Mouse (Mus musculus) R1 (cell line): ENCODE data around the gene Abcd1.

Experiments used
- DNase-seq: peaks from one replicate; pipeline ENCODE4 v3.0.0-alpha.2; 2018; ENCODE audit warnings: low read depth, low spot score

Gene Abcd1

GRCm38 (mm10) chrX:73716109-73716661, at the start of gene Abcd1, which contains the start of gene Bcap31:
Abcd1 (plus strand) TSS chrX:73716597.
Bcap31 (minus strand) TSS chrX:73716175.
- DNase-seq, result peak; percentile 99

- DNase-seq, result peak; percentile 83
Observed at GRCm38 (mm10) chrX:73672031-73672431, 44.4 kb upstream of the Abcd1 start.

- peak; percentile 72 for DNase-seq
Observed at GRCm38 (mm10) chrX:73672879-73673618, 43.3 kb upstream of the Abcd1 start, which contains the start of gene Slc6a8. Slc6a8 (plus strand) TSS chrX:73673150.

DNA sequence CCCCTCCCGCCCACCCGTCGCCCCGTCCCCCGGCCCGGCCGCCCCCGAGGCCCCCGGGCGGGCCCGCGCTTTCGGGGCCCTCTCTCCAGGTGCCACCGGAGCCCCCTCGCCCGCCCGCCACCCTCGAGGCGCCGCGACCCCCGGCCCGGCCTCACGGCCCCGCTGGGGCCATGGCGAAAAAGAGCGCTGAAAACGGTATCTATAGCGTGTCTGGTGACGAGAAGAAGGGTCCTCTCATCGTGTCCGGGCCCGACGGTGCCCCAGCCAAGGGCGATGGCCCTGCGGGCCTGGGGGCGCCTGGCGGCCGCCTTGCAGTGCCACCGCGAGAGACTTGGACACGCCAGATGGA, 42.8 kb upstream of the Abcd1 start:
- DNase-seq, result no peak

GRCm38 (mm10) chrX:73673968-73674661, 42.3 kb upstream of the Abcd1 start:
- no peak for DNase-seq

DNA sequence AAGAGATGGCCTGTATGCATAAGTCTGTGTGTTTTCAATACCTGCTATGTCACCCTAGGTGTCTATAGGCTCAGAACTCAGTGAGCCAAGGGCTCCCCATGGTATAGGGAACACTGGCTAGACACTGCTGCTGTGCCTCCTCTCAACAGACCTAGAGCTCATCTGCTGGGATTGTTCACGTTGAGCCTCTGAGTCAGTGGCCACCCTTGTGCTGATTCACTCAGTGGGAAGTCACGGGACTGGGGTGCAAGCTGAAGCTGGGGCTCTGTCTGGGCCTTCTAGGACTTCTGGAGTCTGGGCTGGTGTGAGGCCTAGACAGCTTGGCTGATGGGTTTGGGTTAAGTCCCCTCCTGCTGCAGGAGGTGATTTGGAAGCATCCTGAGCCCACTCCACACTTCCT, 41.2 kb upstream of the Abcd1 start:
- no peak for DNase-seq

DNA sequence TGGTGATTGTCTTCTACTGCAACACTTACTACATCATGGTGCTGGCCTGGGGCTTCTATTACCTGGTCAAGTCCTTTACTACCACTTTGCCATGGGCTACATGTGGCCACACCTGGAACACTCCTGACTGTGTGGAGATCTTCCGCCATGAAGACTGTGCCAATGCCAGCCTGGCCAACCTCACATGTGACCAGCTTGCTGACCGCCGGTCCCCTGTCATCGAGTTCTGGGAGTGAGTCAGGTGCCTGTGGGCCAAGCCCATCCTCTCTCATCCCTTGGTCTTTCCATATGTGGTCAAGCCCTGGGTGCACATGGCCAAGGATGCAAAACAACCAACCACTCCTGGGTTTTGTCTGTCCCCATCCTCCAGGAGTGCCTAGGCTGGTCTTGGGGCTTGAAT, 39.7 kb upstream of the Abcd1 start:
- DNase-seq, result no peak

GRCm38 (mm10) chrX:73684156-73684555, 32.2 kb upstream of the Abcd1 start:
- DNase-seq, result peak; percentile 53

DNA sequence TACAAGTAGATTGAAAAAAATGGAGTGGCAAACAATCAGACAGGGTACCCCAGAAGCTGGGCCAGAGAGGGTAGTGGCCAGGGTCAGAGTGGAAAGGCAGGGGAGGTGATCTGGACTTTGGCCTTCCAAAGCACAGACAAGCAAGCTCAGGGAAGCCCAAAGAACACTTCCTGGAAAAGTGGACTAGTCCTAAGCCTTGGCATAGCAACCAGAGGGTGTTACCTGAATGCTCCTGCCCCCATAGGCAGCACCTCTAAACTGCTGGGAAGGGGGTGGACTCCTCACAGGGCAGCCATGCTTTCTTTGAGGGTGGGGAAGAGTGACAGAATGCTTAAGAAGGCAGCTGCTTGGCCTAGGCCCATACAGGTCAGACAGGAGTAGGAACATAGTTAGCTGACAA, 31.4 kb upstream of the Abcd1 start:
- DNase-seq, result no peak

GRCm38 (mm10) chrX:73685629-73686028, 30.8 kb upstream of the Abcd1 start:
- DNase-seq, result peak; percentile 68

- peak; percentile 49 for DNase-seq
Observed at GRCm38 (mm10) chrX:73690917-73691629, 25.3 kb upstream of the Abcd1 start.

DNA sequence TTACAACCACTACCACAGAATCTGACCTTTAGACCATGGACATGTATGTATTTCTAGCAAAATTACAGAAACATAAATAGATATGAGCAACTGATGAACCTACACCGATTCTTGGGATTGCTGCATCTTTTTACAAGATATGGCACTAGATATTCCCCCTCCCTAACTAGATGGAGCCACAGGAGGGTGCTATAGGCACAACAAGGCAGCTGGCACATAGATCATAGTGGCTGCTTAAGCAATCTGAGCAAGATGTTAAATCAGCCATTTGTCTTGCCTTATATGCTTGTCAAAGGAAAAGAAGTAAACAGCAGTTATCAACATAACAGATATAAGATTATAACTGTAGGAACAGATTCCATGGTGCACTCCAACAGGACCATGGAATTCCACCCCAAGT, 15.9 kb upstream of the Abcd1 start:
- DNase-seq, result no peak

DNA sequence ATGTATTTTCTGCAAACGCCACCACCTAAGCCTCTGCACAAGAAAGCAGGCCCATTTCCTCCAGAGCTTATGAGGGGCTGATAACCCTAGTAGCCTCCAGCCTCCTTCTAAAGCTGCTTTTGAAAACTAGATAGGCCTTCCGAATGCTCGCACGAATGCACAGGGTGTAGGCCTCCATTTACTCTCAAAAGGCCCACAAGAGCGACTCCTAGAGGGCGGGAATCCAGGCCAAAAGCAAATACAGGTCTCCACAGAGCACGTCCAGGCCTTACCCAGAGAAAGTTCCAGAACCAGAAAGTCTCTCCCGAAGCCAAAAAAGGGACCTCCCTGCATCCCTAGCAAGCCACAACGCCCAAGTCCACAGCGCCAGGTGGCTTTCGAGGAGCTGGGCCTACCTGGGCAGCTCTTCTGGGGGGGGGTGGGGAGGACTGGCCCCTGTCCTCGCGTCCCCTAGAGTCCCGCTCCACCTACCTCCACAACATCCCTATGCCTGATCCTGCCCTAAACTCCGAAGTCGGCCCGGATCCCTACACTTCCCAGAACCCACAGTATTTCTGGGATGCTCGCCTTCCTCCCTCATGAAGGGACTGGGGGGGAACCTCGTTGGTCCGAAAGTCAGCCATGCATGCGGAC, 805 bp upstream of the Abcd1 start:
- DNase-seq, result peak; percentile 65

DNA sequence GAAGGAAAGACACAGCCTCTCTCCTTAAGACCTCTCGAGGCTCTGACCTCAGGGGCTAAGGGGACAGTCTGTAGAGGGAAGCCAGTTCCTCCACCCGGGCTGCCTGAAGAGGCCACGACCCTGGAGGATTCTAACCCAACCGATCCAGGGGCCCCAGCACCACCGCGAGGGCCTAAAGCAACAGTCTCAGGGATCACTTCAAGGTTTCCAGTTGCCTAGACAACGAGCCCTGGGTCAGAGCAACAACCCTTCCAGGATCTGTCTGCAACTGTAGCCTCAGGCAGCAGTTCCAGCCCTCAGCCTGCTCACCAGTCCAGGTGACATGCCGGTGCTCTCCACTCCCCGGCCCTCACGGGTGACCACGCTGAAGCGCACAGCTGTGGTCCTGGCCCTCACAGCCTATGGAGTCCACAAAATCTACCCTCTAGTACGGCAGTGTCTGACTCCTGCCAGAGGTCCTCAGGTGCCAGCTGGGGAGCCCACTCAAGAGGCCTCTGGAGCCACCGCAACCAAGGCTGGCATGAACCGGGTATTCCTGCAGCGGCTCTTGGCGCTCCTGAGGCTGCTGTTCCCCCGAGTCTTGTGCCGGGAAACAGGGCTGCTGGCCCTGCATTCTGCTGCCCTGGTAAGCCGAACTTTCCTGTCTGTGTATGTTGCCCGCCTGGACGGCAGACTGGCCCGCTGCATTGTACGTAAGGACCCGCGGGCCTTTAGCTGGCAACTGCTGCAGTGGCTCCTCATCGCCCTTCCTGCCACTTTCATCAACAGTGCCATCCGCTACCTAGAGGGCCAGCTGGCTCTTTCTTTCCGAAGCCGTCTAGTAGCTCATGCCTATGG, 530 bp downstream of the Abcd1 start:
- DNase-seq, result peak; percentile 85

- no peak for DNase-seq
Observed at GRCm38 (mm10) chrX:73717667-73718066, 1.3 kb downstream of the Abcd1 start.

DNA sequence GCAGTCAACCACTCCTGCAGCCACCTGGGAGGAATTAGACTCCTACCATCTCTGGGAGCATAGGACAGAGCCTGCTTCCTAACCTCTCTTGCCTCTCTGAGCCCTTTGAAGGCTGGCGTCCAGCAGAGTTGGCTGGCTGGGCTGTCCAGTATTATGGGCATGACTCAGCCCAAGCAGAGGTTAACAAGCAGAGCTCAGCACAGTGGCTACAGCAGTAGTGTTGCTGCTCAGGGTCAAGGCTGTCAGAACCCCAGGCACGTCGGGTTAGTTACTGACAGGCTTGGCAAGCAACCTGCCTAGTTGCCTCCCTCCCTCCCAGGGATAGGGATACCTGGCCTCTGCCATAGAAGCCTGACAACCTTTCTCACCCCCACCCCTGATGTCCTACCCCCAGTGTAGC, 1.9 kb downstream of the Abcd1 start:
- no peak for DNase-seq

DNA sequence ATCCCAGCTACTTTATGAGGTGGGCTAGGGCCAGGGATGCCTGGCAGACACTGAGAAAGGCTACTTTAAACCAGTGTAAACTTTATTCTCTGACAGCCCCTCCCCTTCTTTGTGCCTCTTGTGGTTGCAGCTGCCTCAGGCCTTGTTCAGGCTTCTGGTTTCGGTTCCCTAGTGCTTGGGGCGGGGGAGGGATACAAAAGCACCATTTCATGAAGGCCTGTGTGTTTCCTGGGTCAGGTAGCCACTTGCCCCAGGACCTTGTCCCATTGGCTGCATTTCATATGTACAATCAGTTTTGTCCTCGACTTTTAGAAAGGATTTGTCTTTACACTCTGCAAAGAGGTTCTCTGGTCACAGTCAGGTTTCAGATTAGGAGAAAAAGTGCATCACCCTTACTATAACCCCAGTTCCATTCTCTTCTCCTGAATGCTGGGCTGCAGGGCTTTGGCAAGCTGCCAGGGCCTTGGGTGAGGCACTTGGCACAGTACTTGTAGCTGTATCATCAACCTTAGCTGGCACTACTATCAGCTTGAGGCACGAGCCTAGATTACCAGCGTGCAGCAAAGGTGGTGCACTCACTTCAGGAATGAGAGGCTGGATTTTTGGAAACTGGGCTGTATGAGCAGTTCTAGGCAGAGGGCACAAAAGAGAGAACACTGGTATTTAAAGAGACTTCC, 2.4 kb downstream of the Abcd1 start:
- DNase-seq, result no peak

- DNase-seq, result no peak
Observed at GRCm38 (mm10) chrX:73730908-73731307, 14.5 kb downstream of the Abcd1 start.

DNA sequence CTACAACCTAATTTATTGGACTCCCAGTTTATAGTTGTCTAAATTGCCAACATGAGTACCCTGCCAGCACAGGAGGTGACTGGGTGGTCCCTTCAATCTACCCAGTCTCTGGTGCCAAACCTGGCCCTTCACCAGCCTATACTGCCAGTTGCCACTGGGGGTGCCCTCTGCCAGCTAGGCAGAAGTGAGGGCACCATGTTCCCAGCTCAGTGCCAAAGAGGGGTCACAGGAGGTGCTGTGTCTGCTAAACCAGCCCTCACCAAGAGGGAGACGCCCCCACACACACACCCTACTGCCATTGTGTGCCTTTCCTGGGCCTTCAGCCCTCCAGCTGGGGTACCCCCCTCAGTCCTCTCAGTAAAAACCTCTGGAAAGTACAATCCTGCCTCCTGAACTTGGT, 21.8 kb downstream of the Abcd1 start:
- DNase-seq, result peak; percentile 55

DNA sequence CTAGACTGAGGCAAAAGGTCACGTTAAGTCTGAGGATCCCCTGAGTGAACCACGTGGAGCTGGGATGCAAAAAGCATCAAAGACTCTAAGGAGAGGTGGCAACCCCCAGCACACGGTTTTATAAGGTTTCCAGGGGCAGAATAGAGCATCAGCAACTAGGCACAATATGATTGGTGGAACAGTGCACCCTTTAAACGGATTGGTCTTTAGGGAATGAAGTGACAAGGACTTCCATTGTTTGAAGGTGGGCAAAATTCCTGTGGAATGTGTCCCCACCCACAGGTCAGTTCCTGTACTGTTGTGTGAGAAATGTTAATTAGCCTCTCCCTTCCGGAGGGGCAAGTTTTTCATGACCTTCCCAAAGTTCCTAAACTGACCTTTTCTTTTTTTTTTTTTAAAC, 22.8 kb downstream of the Abcd1 start:
- DNase-seq, result peak; percentile 96
